Mouse (Mus musculus) erythroid progenitor cell, adult 5-6 weeks (primary cell): ENCODE data around the gene Sned1. TPM values are rescaled to one million over a fixed set of nuclear protein-coding genes. Genes with fewer than 3 reads are reported as not detected.

ENCODE experiments used
- ATAC-seq: replicated peaks from 2 replicates; pipeline ENCODE4 v1.8.0; 2016; ENCODE audit warnings: moderate number of reproducible peaks, mild to moderate bottlenecking, moderate TSS enrichment, inconsistent platforms; ENCODE audit not compliant: poor library complexity, low FRiP score, severe bottlenecking
- total RNA-seq, 2 experiments: library from RNA; stranded (forward) in 1 of 2; stranded (reverse) in 1 of 2; fragments of 150-400 nt in 1 of 2; fragments of 186-747, 209-891 nt in 1 of 2; gene quantifications; 2 replicates each; pipeline versions ENCODE4 v1.2.3 to v1.2.4; 2015 to 2017; ENCODE audit warnings: low replicate concordance in 2 of 2

The Sned1 gene
- total RNA-seq, 2 experiments from 2014 or later, result 0.61 to 1.3 TPM

DNA sequence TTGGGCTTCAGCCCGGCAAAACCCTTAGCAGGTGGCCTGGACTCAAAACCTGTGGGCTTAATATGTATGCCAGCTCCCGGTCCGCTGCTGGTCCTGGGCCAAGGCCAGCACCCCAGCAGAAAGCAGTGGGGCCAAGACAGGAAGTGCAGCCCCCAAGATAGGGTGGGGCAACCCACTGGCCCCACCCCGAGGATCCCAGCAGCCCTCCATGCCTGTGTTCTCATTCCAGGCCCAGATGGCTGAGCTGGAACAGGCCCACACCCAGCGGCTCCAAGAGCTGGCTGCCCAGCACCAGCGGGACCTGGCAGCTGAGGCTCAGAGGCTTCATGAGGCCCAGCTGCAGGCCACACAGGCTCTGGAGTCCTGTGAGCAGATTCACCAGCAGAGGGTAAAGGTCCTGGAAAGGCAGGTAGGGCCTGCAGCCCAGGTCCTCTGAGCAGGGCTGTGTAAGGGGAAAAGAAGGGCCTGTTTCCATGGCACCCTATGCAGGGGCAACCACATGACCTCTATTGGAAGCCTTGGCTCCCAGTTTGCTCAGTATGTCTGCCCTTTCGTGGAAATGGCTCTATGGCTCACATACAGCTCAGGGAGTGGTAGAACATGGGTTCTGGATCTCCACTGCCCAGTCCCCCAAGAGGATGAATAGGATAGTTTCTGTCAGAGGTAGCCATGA lies 8.2 kb upstream of the Sned1 start:
- no peak for ATAC-seq

- ATAC-seq, result no peak
Observed at GRCm38 (mm10) chr1:93227976-93228365, 7.7 kb upstream of the Sned1 start.

DNA sequence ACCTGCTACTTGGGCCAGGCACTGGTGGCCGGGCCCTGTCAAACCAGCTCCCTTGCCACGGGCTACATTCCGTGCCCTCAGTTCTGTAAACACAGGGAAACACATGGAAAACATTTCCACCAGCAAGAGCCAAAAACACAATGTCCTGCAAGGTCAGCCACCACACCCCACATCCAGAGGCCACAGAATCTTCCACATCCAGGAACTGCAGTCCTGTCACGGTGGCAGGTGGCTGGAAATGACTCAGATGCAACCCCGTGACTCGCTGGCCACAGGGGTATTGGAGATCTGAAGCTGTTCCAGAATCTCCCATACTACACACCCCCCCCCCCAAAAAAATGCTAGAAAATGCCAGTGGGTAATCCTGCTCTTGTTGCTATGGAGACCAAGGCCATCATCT lies 6.4 kb upstream of the Sned1 start:
- ATAC-seq, result no peak

GRCm38 (mm10) chr1:93229626-93230025 lies 6.0 kb upstream of the Sned1 start:
- ATAC-seq, result no peak

GRCm38 (mm10) chr1:93236545-93236924 lies 894 bp downstream of the Sned1 start:
- no peak for ATAC-seq

DNA sequence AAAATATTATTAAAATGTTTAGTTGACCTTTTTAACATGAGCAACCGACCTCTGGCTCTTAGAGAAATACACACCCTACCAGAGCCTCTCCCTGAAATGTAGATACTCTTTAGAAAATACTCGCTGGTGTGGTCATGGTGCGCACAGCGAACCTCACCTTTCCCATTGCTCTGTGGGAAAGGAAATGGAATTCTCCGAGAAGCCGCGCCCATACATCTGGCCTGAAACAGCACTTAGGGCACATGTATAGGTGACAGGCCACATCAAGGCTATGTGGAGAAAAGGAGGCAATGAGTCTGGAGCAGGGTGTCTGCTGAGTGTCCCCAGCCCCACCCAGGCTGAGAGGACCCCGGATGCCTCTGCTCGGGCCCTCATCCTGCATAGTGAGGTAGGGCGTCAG lies 2.0 kb downstream of the Sned1 start:
- ATAC-seq, result no peak

DNA sequence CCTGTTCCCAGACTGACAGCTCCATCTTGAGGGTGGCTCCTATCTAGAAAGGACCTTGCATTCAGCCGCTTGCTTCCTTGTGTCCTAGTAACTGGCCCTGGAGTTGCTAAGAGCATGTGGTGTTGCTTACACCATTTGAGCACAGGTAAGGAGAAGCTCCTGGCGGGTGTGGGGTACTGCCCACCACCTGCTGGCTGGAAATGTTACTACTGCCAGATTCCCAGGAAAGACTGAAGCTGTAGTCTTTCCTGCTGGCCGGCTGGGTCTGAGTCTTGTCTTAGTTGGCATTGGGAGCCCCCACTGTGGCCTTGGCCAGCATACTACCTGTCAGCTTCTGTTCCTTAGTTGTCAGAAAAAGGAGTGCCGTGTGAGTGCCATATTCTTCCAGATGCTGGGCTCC lies 2.6 kb downstream of the Sned1 start:
- ATAC-seq, result no peak

GRCm38 (mm10) chr1:93245936-93246335 lies 10.3 kb downstream of the Sned1 start:
- ATAC-seq, result no peak

DNA sequence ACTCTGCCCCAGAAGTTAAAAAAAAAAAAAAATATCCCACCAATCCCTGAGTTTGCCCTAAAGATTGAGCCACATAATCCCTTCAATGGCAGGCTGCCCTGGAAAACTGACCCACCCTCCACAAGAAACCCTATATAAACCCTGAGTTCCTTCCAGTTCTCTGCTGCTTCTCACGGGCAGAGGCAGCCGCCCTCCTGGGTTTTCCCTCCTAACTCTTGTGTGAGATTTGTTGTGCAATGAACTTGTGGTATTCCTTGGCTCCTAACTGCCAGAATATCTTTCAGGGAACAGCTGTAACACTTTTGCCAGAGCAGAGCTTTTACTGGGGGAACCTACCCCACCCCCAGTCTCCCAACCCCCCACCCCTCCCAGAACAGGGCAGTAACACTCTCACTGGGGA lies 16.9 kb downstream of the Sned1 start:
- no peak for ATAC-seq

DNA sequence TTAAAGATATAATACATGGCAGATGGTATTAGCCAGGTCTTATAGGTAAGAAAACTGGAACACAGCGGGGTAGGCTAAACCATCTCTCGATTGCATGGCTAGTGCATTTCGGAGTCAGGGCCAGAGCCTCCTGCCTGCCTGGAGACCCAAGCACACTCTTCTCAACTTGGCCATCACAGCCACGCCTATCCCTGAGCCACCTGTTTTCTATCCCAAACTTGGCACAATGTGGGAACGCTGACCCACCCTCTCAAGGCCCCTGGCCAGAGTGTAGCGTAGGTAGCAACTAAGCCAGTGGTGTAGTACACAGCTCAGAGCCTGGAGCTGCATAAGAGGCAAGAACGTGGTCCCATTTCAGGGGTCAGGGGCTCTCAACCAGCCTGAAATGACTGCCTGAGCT lies 20.1 kb downstream of the Sned1 start:
- no peak for ATAC-seq

GRCm38 (mm10) chr1:93257560-93257959 lies 21.9 kb downstream of the Sned1 start:
- no peak for ATAC-seq

DNA sequence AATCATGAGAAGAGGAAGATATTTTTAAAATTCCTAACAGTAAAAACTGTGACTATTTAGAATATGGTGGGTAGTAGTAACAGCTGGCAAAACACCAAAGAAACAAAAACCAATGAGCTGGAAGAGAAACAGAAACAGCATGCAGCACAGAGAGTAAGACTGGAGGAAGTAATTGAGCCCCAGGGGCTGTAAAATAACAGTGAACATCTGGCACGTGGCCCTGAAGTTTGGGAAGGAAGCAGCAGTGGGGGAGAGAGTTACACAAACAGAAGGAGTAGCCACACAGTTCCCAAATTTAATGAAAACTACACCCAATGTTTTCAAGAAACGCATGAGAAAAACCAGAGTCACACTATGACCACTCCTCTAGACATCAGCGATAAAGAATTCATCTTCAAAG lies 31.6 kb downstream of the Sned1 start:
- no peak for ATAC-seq

GRCm38 (mm10) chr1:93268246-93268645 lies 32.6 kb downstream of the Sned1 start:
- no peak for ATAC-seq

GRCm38 (mm10) chr1:93270516-93271240 lies 35.0 kb downstream of the Sned1 start:
- ATAC-seq, result no peak

DNA sequence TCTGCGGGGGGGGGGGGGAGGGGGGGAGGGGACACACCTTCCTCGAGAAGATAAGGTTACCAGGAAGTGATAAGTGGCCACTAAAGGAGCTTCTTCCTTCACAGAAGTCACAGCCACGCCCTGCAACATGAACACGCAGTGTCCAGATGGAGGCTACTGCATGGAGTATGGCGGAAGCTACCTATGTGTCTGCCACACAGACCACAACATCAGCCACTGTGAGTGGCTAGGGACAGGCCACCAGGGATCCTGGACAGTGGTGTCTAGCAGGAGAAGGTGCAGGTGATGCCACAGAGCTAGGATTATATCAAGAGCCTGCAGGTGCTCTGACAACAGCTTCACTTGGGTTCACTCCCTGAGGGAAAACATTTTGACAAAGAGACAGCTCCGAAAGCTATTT lies 36.1 kb downstream of the Sned1 start:
- no peak for ATAC-seq

DNA sequence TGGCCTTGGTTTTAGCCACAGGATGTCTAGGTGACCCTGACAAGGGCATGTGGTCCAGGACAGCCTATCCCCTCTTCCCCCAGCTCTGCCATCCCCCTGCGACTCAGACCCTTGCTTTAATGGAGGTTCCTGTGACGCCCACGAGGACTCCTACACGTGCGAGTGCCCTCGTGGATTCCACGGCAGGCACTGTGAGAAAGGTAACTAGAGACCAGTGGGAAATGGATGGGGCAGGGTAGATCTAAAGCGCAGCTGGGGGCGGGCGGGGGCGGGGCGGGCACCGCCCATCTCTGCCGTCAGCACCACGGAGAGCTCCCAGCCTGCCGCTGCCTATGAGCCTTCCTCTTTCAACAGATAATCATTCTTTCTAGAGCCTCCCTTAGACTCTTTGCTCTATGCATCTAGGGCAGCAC lies 36.8 kb downstream of the Sned1 start:
- no peak for ATAC-seq

GRCm38 (mm10) chr1:93275561-93275960 lies 39.9 kb downstream of the Sned1 start:
- no peak for ATAC-seq

DNA sequence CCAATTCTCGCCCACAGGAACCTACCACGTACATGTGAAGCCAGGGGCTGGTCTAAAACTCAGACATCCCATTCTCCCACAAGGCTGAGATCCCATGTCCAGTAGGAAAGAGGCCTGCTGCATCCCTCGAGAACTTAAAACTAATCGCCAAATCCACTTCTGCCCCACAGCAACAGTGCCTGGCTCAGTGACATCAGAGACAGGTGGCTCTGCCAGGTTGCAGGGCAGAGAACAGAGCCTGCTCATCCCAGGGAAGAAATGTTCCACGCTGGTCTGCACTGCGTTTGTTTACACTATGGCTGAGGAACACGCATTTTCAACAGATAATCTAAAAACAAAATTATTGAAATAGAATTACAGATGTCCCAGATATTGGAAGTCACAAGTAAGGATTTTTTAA lies 41.4 kb downstream of the Sned1 start:
- no peak for ATAC-seq

- ATAC-seq, result peak; percentile 64; the same call in 1 of the 2 replicates
Observed at GRCm38 (mm10) chr1:93289678-93290214, 54.1 kb downstream of the Sned1 start.

DNA sequence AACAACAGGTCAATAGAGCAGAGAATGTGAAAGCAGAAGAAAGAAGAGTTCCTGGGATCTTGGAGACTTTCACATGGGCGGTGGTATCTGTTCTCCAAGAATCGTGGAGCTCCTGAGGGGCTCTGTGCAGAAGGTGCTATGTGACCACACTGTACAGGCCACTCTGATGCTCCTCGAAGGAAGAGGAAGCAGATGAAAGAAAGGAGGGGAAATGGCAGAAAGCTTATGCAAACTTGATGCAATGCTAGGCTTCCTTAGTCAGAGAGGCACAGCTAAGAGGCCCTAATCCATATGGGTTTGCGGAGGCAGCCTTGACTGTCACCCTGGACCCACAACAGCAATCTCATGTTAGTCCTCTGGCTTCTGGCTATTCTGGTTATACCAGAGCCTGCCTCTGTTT lies 55.3 kb downstream of the Sned1 start:
- ATAC-seq, result no peak

- no peak for ATAC-seq
Observed at GRCm38 (mm10) chr1:93291591-93291990, 56.0 kb downstream of the Sned1 start.
